Mouse (Mus musculus) right cerebral cortex, adult 18-20 months (tissue): ENCODE results near the gene Ap3b1.

Source experiments
- DNase-seq: peaks from one replicate; pipeline ENCODE4 v3.0.0; 2022; ENCODE audit warnings: mixed read lengths

Ap3b1 gene

GRCm38 (mm10) chr13:94596386-94597033, 237.8 kb downstream of the Ap3b1 start:
- no peak for DNase-seq

GRCm38 (mm10) chr13:94599718-94600117, 241.0 kb downstream of the Ap3b1 start:
- DNase-seq, result no peak

- no peak for DNase-seq
Measured at GRCm38 (mm10) chr13:94607035-94607860, 248.5 kb downstream of the Ap3b1 start.

- DNase-seq, result no peak
Measured at GRCm38 (mm10) chr13:94607861-94608223, 249.1 kb downstream of the Ap3b1 start.

DNA sequence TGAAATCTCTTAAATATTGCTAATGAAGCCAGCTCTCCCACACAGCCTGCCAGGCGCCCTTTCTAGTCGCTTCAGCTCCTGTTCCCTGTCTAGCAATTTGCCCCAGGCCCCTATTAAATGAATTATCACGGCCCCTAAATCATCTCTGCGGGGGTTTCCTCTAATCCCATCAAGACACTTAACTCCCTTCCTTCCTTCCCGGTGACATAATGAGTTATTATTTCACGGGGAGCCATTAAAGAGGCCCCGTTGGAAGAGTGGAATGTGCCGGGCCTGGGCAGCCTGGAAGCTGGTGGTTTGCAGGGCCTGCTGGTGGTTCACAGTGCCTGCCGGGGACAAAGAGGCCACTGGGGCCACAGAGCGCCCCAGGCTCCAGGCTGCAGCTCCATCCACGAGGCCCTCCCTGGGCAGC, 249.7 kb downstream of the Ap3b1 start:
- no peak for DNase-seq

GRCm38 (mm10) chr13:94608947-94609346, 250.2 kb downstream of the Ap3b1 start:
- DNase-seq, result no peak
